Mouse (Mus musculus) skeletal muscle tissue, adult 2 months (tissue): ENCODE data around the gene Ston1.

ENCODE experiments used
- DNase-seq: peaks from one replicate; pipeline ENCODE4 v3.0.0-alpha.2; 2012; ENCODE audit warnings: low read depth, low spot score

The Ston1 gene

GRCm38 (mm10) chr17:88625350-88625749, 27.9 kb downstream of the Ston1 start:
- DNase-seq = no peak

DNA sequence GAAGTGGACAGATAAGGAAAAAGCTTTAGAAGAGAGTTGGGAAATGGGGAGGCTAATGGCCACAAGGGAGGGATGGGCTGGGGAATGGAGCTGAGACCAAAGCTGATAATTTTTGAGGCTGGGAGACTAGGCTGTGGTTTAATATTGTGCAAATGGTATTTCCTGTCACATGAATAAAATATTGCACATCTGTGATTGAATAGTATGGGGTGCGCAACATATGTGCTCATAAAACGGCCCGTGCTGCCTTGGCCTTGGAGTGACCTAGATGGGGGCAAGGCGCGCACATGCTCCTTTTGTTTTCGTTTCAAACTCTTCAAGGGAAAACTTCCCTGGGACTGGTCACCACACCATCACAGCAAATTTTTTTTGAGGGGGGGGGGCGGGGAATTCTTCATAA, 28.4 kb downstream of the Ston1 start:
- DNase-seq = no peak

- DNase-seq = no peak
Observed at GRCm38 (mm10) chr17:88626347-88626811, 28.9 kb downstream of the Ston1 start.

DNA sequence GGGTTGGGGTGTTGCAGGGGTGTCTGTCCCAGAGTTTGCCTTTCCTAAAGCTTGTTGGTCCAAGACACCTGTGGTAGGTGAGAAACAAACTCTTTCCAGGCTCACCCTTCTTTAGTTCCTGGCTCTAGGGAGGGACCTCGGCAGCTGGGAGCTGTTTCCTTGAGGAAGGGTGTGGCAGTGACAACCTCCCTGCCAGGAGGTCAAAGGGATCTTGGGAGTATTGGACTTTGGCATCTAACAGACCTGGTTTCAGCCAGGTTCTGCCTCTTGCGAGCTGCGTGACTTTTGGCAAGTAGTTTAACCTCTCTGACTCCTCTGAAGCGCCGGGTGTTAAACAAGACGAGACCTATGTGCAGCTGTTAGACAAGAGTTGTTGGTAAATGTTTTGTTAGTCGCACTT, 29.7 kb downstream of the Ston1 start:
- no peak for DNase-seq

DNA sequence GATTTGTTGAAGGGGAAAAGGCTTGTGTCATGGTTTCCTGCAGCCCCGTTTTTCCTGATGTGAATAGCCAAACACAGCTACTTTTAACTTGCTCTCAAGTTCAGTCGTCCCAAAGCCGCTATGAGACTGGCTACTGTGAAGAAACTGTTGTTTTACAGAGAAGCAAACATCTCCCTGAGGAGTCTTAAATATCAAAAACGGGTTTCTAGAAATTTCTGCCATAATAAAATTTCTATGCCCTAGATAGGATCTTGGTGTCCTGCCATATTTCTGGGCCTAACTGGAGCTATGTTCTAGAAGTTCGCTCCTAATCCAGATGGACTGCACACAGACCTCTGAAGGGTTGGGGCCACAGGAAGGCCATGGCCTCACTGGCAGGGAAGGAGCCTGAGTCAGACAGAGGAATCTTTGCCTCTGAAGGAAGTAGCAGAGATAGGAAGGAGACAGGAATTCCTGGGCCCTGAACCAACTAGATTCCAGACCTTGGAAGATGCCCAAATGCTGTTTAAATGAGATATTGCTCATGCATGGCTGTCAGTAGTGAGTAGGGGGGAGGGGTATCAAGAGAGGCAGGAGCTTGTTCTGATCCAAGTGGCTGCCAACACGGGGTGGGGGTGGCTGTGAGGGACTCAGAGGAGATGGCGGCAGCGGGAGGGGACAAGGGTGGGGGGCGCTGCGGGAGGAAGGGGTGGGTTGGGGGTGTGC, 31.3 kb downstream of the Ston1 start:
- DNase-seq = peak; percentile 85

DNA sequence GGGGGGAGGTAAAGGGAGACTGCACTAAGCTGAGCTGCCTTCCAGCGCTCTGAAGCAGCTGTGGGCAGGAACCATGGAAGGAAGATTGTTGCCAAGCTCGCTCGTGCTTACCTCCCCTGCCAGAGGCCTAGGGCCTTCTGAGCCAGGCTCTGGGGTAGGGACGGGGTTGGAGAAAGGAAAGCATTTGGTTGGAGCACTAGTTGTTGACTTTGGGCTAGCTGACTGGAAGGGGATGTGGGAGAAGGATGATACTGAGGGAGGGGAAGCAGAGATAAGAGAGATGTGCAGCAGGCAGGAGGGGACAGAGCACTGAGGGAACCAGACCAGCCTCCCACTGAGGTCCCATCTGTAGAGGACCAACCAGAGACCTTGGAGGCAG, 31.9 kb downstream of the Ston1 start:
- no peak for DNase-seq

GRCm38 (mm10) chr17:88629931-88630553, 32.6 kb downstream of the Ston1 start:
- peak; percentile 35 for DNase-seq

- DNase-seq = no peak
Observed at GRCm38 (mm10) chr17:88630554-88630948, 33.1 kb downstream of the Ston1 start.

GRCm38 (mm10) chr17:88632631-88633030, 35.1 kb downstream of the Ston1 start:
- DNase-seq = no peak

DNA sequence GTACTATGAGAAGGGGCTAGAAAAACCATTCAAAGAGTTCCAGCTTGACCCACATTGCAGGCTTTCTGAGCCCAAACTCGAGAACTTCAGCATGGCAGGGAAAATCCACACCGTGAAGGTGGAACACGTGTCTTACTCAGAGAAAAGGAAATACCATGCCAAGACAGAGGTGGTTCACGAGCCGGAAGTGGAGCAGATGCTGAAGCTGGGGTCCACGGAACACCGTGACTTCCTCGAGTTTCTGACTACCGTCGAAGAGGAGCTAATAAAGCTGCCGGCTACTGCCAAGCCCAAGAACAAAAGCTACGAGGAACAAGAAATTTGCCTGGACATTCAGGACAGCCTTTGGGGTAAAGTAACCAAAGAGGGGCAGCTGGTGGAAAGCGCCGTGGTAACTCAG, 38.6 kb downstream of the Ston1 start:
- no peak for DNase-seq

DNA sequence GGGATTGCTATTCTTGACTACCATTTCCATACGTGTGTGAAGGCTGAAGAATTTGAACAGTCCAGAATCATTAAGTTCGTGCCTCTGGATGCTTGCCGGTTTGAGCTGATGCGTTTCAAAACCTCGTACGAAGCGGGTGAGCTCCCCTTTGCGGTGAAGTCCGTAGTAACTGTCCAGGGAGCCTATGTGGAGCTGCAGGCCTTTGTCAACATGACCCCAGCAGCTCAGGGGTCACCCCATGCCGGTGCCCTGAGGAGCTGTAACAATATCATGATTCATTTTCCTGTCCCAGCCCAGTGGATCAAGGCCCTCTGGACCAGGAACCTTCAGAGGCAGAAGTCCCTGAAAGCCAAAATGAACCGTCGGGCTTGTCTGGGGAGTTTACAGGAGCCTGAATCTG, 39.1 kb downstream of the Ston1 start:
- DNase-seq = no peak

DNA sequence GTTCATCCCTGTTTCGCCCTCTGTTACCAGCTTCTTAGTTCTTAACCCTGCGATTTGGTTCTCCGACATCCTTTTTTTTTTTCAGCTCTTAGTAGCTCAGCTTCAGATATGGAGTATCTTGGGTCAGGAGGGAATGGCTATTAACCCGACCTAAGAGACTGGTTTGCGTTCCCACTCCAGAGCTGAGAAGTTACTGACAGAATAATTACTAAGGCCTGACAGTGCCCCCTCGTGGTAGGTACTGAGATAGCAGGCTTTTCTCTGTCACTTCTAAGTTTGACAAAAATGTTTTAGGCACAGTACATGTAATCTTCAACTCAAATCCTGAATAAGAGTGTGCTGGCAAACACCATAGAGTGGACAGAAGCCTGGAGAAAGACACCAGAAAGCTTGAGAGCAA, 43.5 kb downstream of the Ston1 start:
- DNase-seq = peak; percentile 54

GRCm38 (mm10) chr17:88641836-88642235, 44.4 kb downstream of the Ston1 start:
- no peak for DNase-seq

DNA sequence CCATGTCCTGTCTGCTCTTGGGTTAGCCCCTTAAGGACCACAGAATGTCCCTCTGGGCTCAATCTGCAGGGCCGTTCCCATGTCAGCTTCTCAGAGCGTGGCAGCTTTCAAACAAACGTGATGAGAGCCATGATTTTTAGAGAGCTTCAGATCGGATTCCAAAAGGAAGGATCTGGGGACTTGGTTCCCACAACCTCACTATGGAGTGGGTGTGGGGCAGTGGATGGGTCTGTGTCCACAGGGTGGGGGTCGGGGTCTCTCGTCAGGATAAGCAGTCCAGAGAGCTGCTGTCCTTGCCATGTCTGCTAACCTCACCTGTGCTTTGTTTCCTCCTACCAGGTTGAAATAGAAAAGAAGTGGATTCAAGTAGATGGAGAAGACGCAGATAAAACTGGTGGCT, 47.4 kb downstream of the Ston1 start:
- DNase-seq = no peak

DNA sequence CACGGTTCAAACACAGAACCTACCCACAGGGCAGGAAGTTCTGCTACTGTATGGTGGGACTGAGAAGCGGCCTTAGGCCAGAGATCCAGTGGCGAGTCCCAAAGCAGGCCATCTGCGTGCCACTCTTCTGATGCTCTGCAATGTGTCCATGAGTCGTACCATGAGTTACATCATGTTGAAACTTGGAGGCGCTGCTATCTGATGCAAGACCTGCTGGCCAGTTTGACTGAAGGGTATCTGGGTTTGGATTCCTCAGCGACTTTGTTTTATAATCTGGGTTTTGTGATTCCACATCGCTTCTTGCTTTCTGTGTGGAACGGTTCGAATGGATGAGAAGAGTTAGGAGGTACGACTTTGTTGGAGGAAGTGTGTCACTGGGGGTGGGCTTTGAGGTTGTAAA, 47.8 kb downstream of the Ston1 start:
- DNase-seq = no peak

DNA sequence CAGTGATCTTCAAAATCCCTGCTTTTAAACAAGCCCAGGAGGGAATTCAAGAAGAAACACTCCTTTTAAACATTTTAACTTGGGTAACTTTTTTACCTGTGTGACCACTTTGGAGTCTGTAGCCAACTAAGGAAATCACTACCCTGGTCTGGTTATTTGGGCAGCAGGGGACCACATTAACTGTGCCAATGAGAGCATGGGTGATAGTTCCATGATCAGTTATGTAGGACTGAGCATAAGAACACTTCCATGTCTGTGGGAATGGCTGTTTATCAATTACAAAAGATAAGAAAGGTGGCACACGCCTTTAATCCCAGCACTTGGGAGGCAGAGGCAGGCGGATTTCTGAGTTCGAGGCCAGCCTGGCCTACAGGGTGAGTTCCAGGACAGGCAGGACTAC, 49.7 kb downstream of the Ston1 start:
- no peak for DNase-seq

- DNase-seq = no peak
Observed at GRCm38 (mm10) chr17:88652010-88652409, 54.5 kb downstream of the Ston1 start.

DNA sequence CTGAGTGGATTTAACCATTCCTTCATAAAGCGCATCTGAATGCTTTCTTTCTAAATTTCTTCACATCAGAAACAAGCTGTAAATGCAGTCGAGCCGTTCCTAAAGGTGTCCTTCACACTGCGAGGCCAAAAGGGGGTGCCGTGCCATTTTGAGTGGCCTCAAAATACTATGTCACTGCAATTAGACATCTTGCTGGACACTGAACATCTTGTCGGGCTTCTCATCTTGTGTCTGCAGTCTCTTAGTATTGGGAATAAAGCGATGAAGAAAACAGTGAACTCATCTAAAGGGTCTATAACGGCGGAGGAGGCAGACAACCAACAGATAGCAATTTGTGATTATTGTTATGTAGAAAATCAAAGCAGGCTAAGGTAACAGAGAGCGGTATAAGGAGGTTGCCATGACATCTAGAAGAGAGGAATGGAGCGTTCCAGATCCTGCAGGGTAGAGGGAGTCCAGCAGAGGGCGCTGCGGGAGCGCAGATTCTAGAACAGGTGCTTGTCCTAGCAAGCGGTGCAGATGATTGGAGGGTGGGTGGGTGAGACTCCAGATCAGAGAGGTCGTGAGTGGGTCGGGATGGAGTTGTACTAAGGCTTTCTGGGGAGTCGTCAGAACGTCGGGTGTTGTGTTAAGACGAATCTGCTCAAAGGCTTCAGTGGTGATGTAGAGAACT, 55.4 kb downstream of the Ston1 start:
- DNase-seq = no peak

GRCm38 (mm10) chr17:88653375-88653769, 55.9 kb downstream of the Ston1 start:
- no peak for DNase-seq

DNA sequence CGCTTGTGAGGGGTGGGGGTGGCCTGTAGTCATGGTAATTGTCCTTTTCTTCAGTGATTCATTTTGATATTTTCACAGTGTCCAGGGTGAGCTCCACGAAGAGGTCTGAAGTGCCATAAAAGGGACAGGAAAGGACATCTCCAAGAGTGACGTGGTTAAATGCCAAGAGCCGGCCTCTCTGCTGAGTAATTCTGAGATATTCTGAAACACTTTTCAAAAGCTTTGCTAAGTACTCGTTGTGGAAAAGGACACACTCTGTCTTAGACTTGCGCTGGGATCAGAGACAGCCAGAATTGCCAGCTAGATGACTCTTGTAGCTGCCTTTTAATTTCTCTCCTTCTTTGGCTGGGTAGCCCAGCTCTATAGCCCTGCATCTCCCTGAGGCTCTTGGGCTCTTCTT, 61.0 kb downstream of the Ston1 start:
- DNase-seq = no peak

GRCm38 (mm10) chr17:88666076-88666475, 68.6 kb downstream of the Ston1 start:
- no peak for DNase-seq

GRCm38 (mm10) chr17:88668452-88668851, 71.0 kb downstream of the Ston1 start, which contains the start of gene Gtf2a1l:
Gtf2a1l (plus strand) TSS chr17:88668660.
- no peak for DNase-seq

GRCm38 (mm10) chr17:88669921-88670320, 72.4 kb downstream of the Ston1 start:
- no peak for DNase-seq
